Mouse (Mus musculus): ENCODE results near the gene Neu1.
A peak's percentile ranks its signal among the peaks of the same experiment; 100 is the strongest.

- peak; percentile 53 for TF ChIP-seq CTCF (IDR thresholded peaks at IDR 0.05; ENCODE audit: low read depth)
- TF ChIP-seq EP300 (IDR thresholded peaks at IDR 0.05; ENCODE audit: low read depth) = no peak
Observed at GRCm38 (mm10) chr17:34922939-34923338, 8.1 kb upstream of the Neu1 start.

All from liver, embryonic 14.5 days (tissue).